Mouse (Mus musculus): ENCODE results near the gene Zfp692. TPM values are rescaled to one million over a fixed set of nuclear protein-coding genes. Genes with fewer than 3 reads are reported as not detected.

Gene Zfp692
- total and polyA plus RNA-seq, 3 experiments: 25.7 to 38.0 TPM; not detected in 1

DNA sequence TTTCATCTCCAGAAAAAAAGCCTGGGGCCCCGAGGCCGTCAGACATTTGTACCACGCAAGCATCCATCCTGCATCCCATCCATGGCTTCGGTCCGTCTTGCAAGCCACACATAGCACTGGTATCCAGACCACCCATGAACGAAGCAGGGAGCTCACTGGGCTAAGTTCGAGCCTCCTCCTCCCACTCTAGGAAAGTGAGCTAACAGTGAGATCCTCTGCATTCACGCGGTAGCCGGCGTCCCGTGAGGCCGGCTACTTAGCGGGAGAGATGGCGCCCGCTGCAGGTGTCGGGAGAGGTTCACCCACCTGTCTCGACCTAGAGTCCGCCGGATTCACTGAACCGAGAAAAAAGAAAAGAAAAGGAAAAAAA, 23.0 kb downstream of the Zfp692 start:
- Histone ChIP-seq H3K27ac (ENCODE audit: control insufficient read depth, low read depth, low read length) (peak overlapping the region; percentile 96), H3K4me1 (ENCODE audit: control insufficient read depth in 1 of 2, insufficient read depth in 2 of 2, low read length in 2 of 2) (peaks cover 3 to 22% of the 10 kb centered on the region in 2 experiments; a peak in 3 of 4 replicates), H3K36me3 (ENCODE audit: control insufficient read depth in 1 of 2, insufficient read depth in 2 of 2, low read length in 2 of 2) (peaks cover 6 to 27% of the 10 kb centered on the region in 2 experiments), H3K9me3 (replicated peaks; ENCODE audit: insufficient read depth, low read length) (no peaks in the 10 kb centered on the region), H3K27me3 (ENCODE audit: control insufficient read depth in 1 of 2, insufficient read depth in 2 of 2, low read length in 2 of 2) (no peaks in the 10 kb centered on the region), H3K9ac (ENCODE audit: control insufficient read depth, low read depth, low read length, poor library complexity, severe bottlenecking) (peak overlapping the region; percentile 87), H3K4me3 (ENCODE audit: control insufficient read depth in 1 of 2, insufficient read depth in 1 of 2, low read depth in 2 of 2, low read length in 2 of 2) (peak overlapping the region; percentile 84 to 92), H3K79me2 (ENCODE audit: control insufficient read depth, insufficient read depth, low read length, poor library complexity) (peaks cover 36% of the 10 kb centered on the region)
- TF ChIP-seq MYB (IDR thresholded peaks at IDR 0.05; ENCODE audit: low read depth, low read length) (no peak), SMC3 (IDR thresholded peaks at IDR 0.05; ENCODE audit: low read depth, low read length) (0 out of 2 replicates have a peak, but pooled peaks have one; percentile 10)
- DNase-seq (ENCODE audit: low read depth, low spot score): no peak

- Histone ChIP-seq H3K27ac (ENCODE audit: control insufficient read depth, low read depth, low read length) (peak within 1 kb of the TSS; percentile 96), H3K79me2 (ENCODE audit: control insufficient read depth, insufficient read depth, low read length, poor library complexity) (peaks cover 36% of the 10 kb centered on the region), H3K36me3 (ENCODE audit: control insufficient read depth in 1 of 2, insufficient read depth in 2 of 2, low read length in 2 of 2) (peaks cover 6 to 23% of the 10 kb centered on the region in 2 experiments), H3K9ac (ENCODE audit: control insufficient read depth, low read depth, low read length, poor library complexity, severe bottlenecking) (peak within 1 kb of the TSS; percentile 90), H3K9me3 (replicated peaks; ENCODE audit: insufficient read depth, low read length) (no peaks in the 10 kb centered on the region), H3K27me3 (ENCODE audit: control insufficient read depth in 1 of 2, insufficient read depth in 2 of 2, low read length in 2 of 2) (no peaks in the 10 kb centered on the region), H3K4me1 (ENCODE audit: control insufficient read depth in 1 of 2, insufficient read depth in 2 of 2, low read length in 2 of 2) (peaks cover 3 to 21% of the 10 kb centered on the region in 2 experiments; a peak in 3 of 4 replicates), H3K4me3 (ENCODE audit: control insufficient read depth in 1 of 2, insufficient read depth in 1 of 2, low read depth in 2 of 2, low read length in 2 of 2) (peak within 1 kb of the TSS; percentile 84 to 92)
- DNase-seq (ENCODE audit: low read depth, low spot score): peak; percentile 99
- no peak; the same call in none of the 2 replicates for TF ChIP-seq POLR2AphosphoS2 (IDR thresholded peaks at IDR 0.05; ENCODE audit: low read length)
- TF ChIP-seq MAZ (IDR thresholded peaks at IDR 0.05; ENCODE audit: low read depth, low read length): peak; percentile 81; the same call in 1 of the 2 replicates
- TF ChIP-seq POLR2AphosphoS5 (IDR thresholded peaks at IDR 0.05; ENCODE audit: borderline replicate concordance, low read depth, low read length): no peak
- no peak for TF ChIP-seq TAL1 (IDR thresholded peaks at IDR 0.05; ENCODE audit: low read length)
- no peak for TF ChIP-seq MAFK (IDR thresholded peaks at IDR 0.05; ENCODE audit: borderline replicate concordance, low read depth, low read length)
- TF ChIP-seq MXI1 (IDR thresholded peaks at IDR 0.05; ENCODE audit: low read depth, low read length): peak; percentile 65
- TF ChIP-seq GATA1 (IDR thresholded peaks at IDR 0.05; ENCODE audit: low read depth, low read length): no peak
- no peak for TF ChIP-seq USF2 (IDR thresholded peaks at IDR 0.05; ENCODE audit: borderline replicate concordance in 1 of 2, insufficient read depth in 1 of 2, low read depth in 1 of 2, low read length in 2 of 2)
- TF ChIP-seq NELFE (IDR thresholded peaks at IDR 0.05; ENCODE audit: low read depth, low read length): peak; percentile 64
- no peak for TF ChIP-seq MYB (IDR thresholded peaks at IDR 0.05; ENCODE audit: low read depth, low read length)
- peak; percentile 78 for TF ChIP-seq KAT2A (conservative IDR thresholded peaks at IDR 0.05; ENCODE audit: low read depth, low read length)
- TF ChIP-seq GABPA (IDR thresholded peaks at IDR 0.05; ENCODE audit: low read depth, low read length): no peak
- peak; percentile 43; the same call in 1 of the 2 replicates for TF ChIP-seq ZMIZ1 (IDR thresholded peaks at IDR 0.05; ENCODE audit: low read depth, low read length)
- no peak for TF ChIP-seq CHD2 (IDR thresholded peaks at IDR 0.05; ENCODE audit: low read length)
- peak; percentile 71 for TF ChIP-seq RCOR1 (IDR thresholded peaks at IDR 0.05; ENCODE audit: low read depth, low read length)
- TF ChIP-seq MAX (IDR thresholded peaks at IDR 0.05; ENCODE audit: low read length): peak; percentile 36; the same call in 1 of the 2 replicates
- TF ChIP-seq UBTF (IDR thresholded peaks at IDR 0.05; ENCODE audit: borderline replicate concordance, insufficient read depth, low read depth, low read length): no peak
- TF ChIP-seq JUND (IDR thresholded peaks at IDR 0.05; ENCODE audit: low read depth, low read length): no peak
- no peak for TF ChIP-seq TCF12 (IDR thresholded peaks at IDR 0.05; ENCODE audit: low read depth, low read length)
- no peak; the same call in 1 of the 2 replicates for TF ChIP-seq ETS1 (IDR thresholded peaks at IDR 0.05; ENCODE audit: low read depth, low read length)
- TF ChIP-seq ZC3H11A (IDR thresholded peaks at IDR 0.05; ENCODE audit: low read depth, low read length): no peak
- TF ChIP-seq HCFC1 (IDR thresholded peaks at IDR 0.05; ENCODE audit: low read depth, low read length): peak; percentile 95
- TF ChIP-seq ZKSCAN1 (IDR thresholded peaks at IDR 0.05; ENCODE audit: low read depth, low read length): peak; percentile 81; the same call in 1 of the 2 replicates
- TF ChIP-seq SIN3A (IDR thresholded peaks at IDR 0.05; ENCODE audit: low read length): peak; percentile 85
- no peak for TF ChIP-seq CTCF (IDR thresholded peaks at IDR 0.05 in 2 of 3, conservative IDR thresholded peaks at IDR 0.05 in 1 of 3; ENCODE audit: control insufficient read depth in 1 of 3, insufficient read depth in 1 of 3, low read depth in 2 of 3, low read length in 3 of 3, poor library complexity in 1 of 3, severe bottlenecking in 1 of 3)
- TF ChIP-seq NRF1 (IDR thresholded peaks at IDR 0.05; ENCODE audit: insufficient read depth, low read depth, low read length, poor library complexity, severe bottlenecking): peak; percentile 62
- TF ChIP-seq ZNF384 (IDR thresholded peaks at IDR 0.05; ENCODE audit: low read depth, low read length): peak; percentile 98
- TF ChIP-seq MEF2A (IDR thresholded peaks at IDR 0.05; ENCODE audit: extremely low read depth, insufficient replicate concordance, low read depth, low read length, poor library complexity, severe bottlenecking): no peak
Measured at GRCm38 (mm10) chr11:58330276-58331148, 23.6 kb downstream of the Zfp692 start, which contains the start of the genes Zfp672 and Sh3bp5l. Gene Zfp672 (minus strand): TSS chr11:58330339. Gene Sh3bp5l (plus strand): TSS chr11:58330724.

All from MEL (cell line).